Mouse (Mus musculus): ENCODE measurements around the gene Nwd1.

GRCm38 (mm10) chr8:72761322-72762051 is 115.0 kb downstream of the Nwd1 start, which contains the start of gene F2rl3:
- no peak for TF ChIP-seq POLR2A (IDR thresholded peaks at IDR 0.05; ENCODE audit: borderline replicate concordance, low read depth, low read length)
- no peak for TF ChIP-seq CTCF (IDR thresholded peaks at IDR 0.05; ENCODE audit: low read depth, low read length)

Measured in bone marrow macrophage, adult 2 months (primary cell).